Mouse (Mus musculus) fibroblast of lung, adult 2 months (primary cell): ENCODE data around the gene Abo.
A peak's percentile ranks its signal among the peaks of the same experiment; 100 is the strongest.
"Not testable (repeated sequence)": the region's sequence is repeated elsewhere in the genome, so short reads cannot be mapped to it uniquely, and the experiment has no call there.

Experiments used
- DNase-seq: peaks from one replicate; pipeline ENCODE4 v3.0.0-alpha.2; 2011; ENCODE audit warnings: low read depth

Gene Abo

GRCm38 (mm10) chr2:26864879-26865278, at the start of gene Abo:
TSS of gene Abo (minus strand) at chr2:26864979.
- DNase-seq = no peak

GRCm38 (mm10) chr2:26914148-26914941, 49.6 kb upstream of the Abo start:
- DNase-seq = no peak

DNA sequence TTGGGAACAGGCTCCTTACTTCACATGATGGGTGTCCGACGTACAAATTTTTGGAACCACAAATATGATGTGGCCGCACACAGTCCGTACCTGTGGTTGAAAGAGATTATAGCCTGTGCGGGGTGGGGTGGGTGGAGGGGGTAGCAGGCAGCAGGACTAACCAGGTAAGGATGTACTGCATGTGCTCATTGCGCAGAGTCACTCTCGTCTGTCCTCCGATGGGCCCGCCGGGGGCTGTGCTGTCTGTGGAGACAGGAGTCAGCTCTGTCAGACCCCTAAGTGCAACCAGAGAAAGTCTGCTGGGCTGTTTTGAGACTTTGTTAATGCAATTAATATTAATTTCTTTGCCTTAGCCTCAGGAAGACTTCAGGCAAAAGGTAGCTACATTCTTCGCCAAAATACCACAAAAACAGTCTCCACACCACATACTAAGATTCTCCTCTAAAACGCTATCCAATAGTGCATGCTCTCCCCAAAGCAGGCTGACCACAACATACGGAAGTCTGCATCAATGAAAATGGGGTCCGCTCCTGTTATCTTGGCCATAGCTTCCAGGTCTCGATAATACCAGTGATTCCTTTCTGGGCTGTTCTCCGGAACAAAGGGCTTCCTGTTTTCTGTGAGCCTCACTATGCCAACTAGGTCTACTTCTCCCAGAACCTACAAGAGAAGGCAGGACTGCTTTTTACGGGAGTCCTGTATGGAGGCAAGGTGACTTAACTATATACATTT, 48.8 kb upstream of the Abo start:
- no peak for DNase-seq

DNA sequence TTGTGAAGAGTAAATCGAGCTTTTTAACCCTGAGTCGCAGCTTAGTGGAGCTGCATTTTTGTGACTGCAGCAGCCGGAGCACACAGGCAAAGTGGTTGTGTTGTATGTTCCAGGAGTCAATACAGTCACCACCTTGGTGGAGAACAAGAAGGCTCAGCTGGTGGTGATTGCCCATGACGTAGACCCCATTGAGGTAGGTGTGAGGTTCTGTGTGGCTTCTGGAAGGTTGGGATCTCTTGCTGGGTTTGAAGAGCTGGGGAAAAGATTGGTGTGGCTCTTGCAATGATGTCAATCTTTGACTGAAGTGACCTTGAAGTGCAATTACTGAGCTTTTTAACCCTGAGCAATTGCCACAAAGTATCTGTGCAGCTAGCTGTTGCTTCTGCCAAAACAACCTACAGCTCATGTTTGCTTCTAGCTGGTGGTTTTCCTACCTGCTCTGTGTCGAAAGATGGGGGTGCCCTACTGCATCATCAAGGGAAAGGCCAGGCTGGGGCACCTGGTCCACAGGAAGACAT, 47.5 kb upstream of the Abo start:
- DNase-seq = no peak

DNA sequence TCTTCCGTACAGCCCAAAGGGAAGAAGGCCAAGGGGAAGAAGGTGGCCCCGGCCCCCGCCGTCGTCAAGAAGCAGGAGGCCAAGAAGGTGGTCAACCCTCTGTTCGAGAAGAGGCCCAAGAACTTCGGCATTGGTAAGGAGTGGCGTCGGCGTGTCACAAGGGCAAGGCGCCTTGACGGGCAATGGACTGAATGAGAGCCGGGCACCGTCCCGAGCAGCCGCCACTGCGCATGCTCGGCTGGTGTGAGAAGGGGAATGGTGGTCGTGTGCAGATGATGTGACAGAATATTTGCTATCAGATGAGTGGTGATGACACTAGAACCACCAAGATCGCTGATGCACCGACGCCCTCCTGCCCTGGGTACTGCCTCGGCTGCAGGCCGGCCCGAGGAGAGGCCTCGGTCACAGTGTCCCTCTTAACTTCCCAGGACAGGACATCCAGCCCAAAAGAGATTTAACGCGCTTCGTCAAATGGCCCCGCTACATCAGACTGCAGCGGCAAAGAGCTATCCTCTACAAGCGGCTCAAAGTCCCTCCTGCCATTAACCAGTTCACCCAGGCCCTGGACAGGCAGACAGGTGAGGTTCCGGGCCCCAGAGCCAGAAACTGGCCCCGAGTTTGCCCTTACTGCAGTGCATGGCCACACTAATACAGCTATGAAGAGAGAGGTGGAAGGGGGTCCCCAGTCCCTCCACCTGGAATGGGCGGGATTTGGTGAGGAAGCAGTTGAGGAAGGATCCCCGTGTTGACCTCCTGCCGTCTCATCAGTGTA, 46.4 kb upstream of the Abo start:
- DNase-seq = no peak

DNA sequence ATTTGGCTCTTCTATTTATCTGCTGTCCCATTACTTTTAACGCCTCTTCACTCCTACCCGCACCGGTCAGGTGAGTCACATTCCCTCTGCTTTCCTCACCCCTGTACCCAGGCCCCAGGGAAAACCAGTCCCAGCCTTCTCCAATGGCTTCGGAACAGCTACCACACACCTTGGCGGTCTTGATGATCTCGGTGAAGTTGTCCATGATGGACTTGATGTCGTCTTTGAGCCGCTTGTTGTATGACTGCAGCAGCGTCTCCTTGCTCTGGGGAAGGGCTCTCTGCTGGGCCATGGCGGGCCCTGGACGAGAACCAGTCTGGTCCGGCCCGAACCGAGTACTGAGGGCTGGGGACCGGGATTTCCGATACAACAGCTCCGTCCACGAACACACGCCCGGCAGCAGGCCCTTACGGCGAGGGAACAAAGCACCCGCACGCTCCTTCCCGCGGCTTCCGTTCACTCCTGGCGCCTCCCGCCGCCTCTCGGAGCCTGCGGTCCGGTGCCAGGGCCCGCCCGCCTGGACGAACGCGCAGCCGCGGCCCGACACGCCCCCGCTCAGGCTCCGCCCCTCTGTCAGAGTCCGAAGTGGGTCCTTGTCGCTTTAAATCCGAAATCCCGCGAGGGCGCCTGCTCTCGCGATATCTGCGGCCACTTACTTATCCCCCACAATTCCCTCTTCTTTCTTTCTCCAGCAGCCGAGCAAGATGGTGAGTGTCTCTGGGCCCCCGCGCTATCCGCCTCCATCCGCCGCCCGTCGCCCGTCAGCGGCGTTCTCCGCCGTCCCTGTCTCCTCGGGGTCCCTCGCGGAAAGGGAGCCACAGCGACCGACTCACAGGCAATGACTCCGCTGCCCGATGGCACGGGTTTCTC, 45.6 kb upstream of the Abo start, which contains the start of the genes Med22 and Rpl7a:
Gene Med22 (minus strand): TSS at position 554 of the 870 bp plus-strand sequence.
Gene Rpl7a (plus strand): TSS at position 641 of the 870 bp plus-strand sequence.
- peak; percentile 95 for DNase-seq

GRCm38 (mm10) chr2:26909387-26909784, 44.6 kb upstream of the Abo start:
- no peak for DNase-seq

DNA sequence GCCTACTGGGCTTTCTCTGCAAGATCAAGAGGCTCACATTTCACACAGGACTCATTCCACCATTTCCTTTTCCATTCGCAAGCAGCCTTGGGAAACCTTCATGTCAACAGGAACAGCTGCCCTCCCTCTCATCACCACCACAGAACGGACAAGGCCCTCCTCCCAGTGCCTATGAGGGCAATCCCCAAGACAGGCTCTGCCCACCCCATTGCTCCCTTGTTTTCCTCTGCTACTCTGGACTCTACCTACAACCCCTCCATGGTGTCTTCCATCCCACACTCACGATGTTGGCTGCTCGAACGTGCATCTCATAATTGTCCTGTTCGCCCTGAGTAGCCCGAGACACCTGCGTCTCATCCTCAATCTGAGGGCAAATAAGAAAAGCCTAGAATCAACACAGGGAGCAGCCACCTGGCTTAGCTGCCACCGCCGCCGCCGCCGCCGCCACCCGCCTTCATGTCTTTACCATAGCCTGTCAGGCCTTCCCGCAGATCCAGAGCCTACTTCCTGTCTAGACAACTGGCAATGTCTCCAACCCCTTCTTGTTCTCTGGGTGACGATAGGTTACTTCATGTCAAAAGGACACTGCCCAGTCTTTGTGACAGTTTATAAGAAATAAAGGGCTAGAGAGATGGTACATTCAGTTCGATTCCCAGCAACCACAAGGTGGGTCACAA, 44.1 kb upstream of the Abo start:
- DNase-seq = no peak

GRCm38 (mm10) chr2:26907109-26907508, 42.3 kb upstream of the Abo start:
- DNase-seq = no peak

DNA sequence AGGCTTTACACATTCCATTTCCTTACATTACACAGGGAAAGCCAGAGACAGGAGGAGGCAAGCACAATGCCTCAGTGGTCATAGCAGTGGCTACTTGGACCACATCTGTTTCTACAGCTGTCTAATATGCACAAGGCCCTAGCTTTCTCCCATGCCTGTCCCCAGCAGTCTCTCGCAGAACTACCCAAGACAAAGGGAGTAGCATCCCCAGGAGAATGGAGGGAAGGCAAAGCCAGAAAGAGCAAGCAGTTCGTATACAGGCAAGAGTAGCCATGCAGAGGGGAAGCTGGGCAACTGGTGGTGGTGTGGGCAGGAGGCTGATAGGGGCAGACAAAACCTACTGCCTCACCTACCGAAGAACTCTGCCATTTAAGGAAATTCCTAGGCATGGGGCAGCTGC, 41.7 kb upstream of the Abo start:
- DNase-seq = no peak

DNA sequence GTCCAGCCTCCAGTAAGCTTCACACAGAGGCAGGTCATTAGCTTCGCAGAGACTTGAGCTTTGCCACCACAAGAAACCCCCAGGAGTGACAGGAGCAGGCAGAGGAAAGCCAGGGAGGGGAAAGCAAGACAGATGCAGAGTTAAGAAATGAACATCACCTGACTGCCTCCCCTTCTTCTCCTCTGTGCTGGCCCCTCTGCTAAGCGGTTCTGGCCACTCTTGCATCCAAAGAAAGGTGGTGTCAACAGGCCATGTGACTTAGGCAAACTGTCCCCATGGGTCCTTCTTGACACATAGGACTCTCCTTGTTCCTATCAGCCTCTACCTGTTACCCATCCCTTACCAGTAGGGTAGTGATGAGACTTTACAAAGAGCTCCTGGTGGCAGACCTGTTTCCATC, 41.2 kb upstream of the Abo start:
- no peak for DNase-seq

- no peak for DNase-seq
Observed at GRCm38 (mm10) chr2:26903311-26903710, 38.5 kb upstream of the Abo start.

DNA sequence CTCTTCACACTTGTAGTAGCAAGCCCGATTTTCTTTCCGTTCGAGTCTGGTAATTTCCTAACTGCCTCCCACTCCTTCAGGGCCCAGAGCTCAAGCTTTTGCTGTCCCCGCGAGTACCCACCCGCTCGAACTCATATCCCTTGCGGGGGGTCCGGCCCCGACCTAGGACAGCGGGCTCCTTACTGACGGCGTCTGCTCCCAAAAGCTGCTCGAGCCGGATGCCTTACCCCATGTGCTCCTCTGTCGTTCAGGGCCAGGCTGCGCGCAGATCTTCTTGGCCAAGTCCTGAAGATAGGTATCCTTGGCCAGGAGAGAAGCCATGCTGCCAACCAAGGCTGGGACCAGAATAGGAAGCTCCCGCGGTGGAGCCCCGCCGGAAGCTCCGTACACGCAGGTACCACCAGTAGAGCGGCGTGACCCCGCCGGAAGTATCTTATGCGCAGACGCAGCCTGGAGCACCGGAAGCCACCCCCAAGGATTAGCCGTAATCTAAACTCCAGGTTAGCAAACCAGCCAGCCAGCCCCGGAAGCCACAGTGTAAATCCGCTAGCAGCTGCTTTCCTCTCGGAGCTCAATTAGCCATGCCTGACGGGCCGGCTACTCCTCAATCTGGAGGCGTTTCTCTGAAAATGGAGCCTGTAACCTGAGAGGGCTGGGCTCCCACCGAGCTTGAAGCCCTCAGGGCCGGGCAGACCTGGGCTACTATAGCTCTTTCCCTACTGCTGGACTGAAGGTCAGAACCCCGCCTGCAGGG, 37.9 kb upstream of the Abo start, which contains the start of gene Surf6:
Gene Surf6 (minus strand): TSS at position 413 of the 754 bp plus-strand sequence.
- peak; percentile 89 for DNase-seq

GRCm38 (mm10) chr2:26901834-26902400, 37.1 kb upstream of the Abo start:
- no peak for DNase-seq

DNA sequence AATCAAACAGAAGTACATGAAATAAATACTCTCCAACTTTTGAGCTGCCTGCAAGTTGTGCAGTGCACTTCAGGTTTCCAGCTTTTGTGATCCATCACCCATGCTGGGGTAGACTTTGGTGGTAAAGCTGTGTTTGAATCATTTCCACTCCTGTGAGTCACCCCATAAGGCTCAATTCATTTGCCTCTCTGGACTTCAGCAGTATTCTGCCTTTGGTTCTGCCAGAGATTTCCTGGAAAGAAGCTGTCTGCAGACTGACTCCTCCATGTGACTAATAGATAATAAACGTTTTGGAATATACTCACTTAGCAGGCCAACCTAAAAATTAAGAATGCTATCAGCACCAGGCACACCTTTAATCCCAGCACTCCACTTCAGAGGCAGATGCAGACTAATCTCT, 36.0 kb upstream of the Abo start:
- DNase-seq = no peak

GRCm38 (mm10) chr2:26895898-26896297, 31.1 kb upstream of the Abo start:
- no peak for DNase-seq

- DNase-seq = not testable (repeated sequence)
Observed at GRCm38 (mm10) chr2:26886170-26886569, 21.4 kb upstream of the Abo start.

- not testable (repeated sequence) for DNase-seq
Observed at GRCm38 (mm10) chr2:26885541-26885940, 20.8 kb upstream of the Abo start.

DNA sequence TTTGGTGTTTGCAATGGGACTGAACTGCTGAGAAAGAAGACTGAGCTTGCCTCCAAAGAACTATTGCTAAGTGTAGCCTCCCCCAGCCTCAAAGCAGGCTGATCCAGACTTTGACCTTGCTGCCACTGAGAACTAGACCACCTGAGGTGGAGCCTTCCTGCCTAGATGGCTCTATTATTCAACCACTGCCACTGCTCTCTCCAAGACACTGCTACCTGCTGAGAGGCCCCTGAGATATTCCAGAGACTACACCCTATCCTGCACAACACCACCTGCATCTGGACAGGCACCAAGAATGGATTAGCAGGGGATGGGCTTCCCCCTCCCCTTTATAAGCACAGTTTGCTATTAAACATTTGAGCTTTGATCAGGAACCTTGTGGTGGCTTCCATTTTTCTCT, 13.8 kb upstream of the Abo start:
- no peak for DNase-seq

DNA sequence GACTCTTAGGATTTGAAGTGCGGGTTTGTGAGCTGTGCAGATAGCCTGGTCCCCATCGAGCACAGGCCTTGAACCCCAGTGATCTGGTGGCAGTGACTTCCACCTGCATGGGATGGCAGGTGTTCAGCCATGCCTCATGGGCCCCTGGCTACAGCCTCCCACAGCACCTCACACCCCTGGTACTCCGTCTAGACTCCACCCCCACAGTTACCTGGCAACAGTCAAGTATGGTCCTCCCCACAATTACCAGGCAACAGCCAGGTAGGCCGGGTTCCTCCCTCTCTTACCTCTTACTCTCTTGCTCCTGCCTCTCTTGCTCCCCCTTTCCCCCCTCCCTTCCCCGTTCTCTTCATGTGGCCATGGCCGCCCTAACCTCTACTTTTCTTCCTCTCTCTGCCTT, 5.9 kb upstream of the Abo start:
- no peak for DNase-seq
